Mouse (Mus musculus) cortical plate, adult 2 months (tissue): ENCODE measurements around the gene Hs6st1.

Source experiments
- CTCF ChIP-seq: fragments of 200-500 bp; IDR thresholded peaks from 2 replicates; pipeline ENCODE4 v1.5.1; 2011; ENCODE audit warnings: mild to moderate bottlenecking, control low read depth, low read length; ENCODE audit not compliant: insufficient read depth; ENCODE audit errors: extremely low read depth
- POLR2A ChIP-seq: fragments of 200-500 bp; IDR thresholded peaks from 2 replicates; pipeline ENCODE4 v1.6.1; 2011; ENCODE audit warnings: mild to moderate bottlenecking, low read length, control low read depth; ENCODE audit not compliant: insufficient read depth; ENCODE audit errors: extremely low read depth

GRCm38 (mm10) chr1:36131766-36132165 lies 63.6 kb downstream of the Hs6st1 start:
- TF ChIP-seq CTCF (no peak), POLR2A (no peak)
